Mouse (Mus musculus) MEL-GATA-1-ER (cell line): ENCODE results near the gene Dcp1a.
"Not testable (repeated sequence)": the region's sequence is repeated elsewhere in the genome, so short reads cannot be mapped to it uniquely, and the experiment has no call there.

Experiments used
- DNase-seq: peaks from one replicate; pipeline ENCODE4 v3.0.0-alpha.2; 2012; ENCODE audit warnings: low read depth; ENCODE audit errors: extremely low read depth

The Dcp1a gene

GRCm38 (mm10) chr14:30515931-30516723, 36.8 kb downstream of the Dcp1a start:
- peak; percentile 5 for DNase-seq

- DNase-seq: no peak
These were observed 40.0 kb downstream of the Dcp1a start for GRCm38 (mm10) chr14:30519323-30519722.

GRCm38 (mm10) chr14:30523356-30523755, 44.0 kb downstream of the Dcp1a start:
- no peak for DNase-seq

- no peak for DNase-seq
These were observed 49.1 kb downstream of the Dcp1a start for GRCm38 (mm10) chr14:30528392-30528791.

- no peak for DNase-seq
These were observed 49.6 kb downstream of the Dcp1a start for GRCm38 (mm10) chr14:30528961-30529360.

GRCm38 (mm10) chr14:30529454-30529853, 50.1 kb downstream of the Dcp1a start:
- DNase-seq: no peak

- no peak for DNase-seq
These were observed 51.5 kb downstream of the Dcp1a start for GRCm38 (mm10) chr14:30530726-30531269.

- DNase-seq: no peak
These were observed 52.1 kb downstream of the Dcp1a start for GRCm38 (mm10) chr14:30531431-30531830.

- no peak for DNase-seq
These were observed 52.6 kb downstream of the Dcp1a start for GRCm38 (mm10) chr14:30531896-30532295.

- no peak for DNase-seq
These were observed 54.6 kb downstream of the Dcp1a start for GRCm38 (mm10) chr14:30533780-30534450.

GRCm38 (mm10) chr14:30541541-30541940, 62.2 kb downstream of the Dcp1a start:
- DNase-seq: no peak

- DNase-seq: not testable (repeated sequence)
These were observed 64.0 kb downstream of the Dcp1a start for GRCm38 (mm10) chr14:30543331-30543730.

GRCm38 (mm10) chr14:30548131-30548720, 68.9 kb downstream of the Dcp1a start, which contains the start of gene Tkt:
TSS of gene Tkt (plus strand) at chr14:30548359.
- DNase-seq: peak; percentile 46

GRCm38 (mm10) chr14:30548965-30549776, 69.8 kb downstream of the Dcp1a start:
- peak; percentile 59 for DNase-seq

GRCm38 (mm10) chr14:30549777-30550149, 70.4 kb downstream of the Dcp1a start:
- peak; percentile 55 for DNase-seq

GRCm38 (mm10) chr14:30550232-30551070, 71.1 kb downstream of the Dcp1a start:
- no peak for DNase-seq

GRCm38 (mm10) chr14:30551509-30551908, 72.2 kb downstream of the Dcp1a start:
- peak; percentile 47 for DNase-seq

GRCm38 (mm10) chr14:30551981-30552380, 72.6 kb downstream of the Dcp1a start:
- DNase-seq: no peak

- DNase-seq: no peak
These were observed 73.8 kb downstream of the Dcp1a start for GRCm38 (mm10) chr14:30553185-30553584.

GRCm38 (mm10) chr14:30556651-30557050, 77.3 kb downstream of the Dcp1a start:
- DNase-seq: no peak
